Mouse (Mus musculus) intestine, embryonic 14.5 days (tissue): Measurements from ENCODE around the gene Rcor1. TPM values are rescaled to one million over a fixed set of nuclear protein-coding genes. Genes with fewer than 3 reads are reported as not detected.
"Not testable (repeated sequence)": the region's sequence is repeated elsewhere in the genome, so short reads cannot be mapped to it uniquely, and the experiment has no call there.

Source experiments
- ATAC-seq: fragments of 200-750 bp; cut with Nextera tagmentation; replicated peaks from 2 replicates; pipeline ENCODE4 v1.8.0; 2017; ENCODE audit warnings: low read depth, moderate number of reproducible peaks, moderate TSS enrichment, moderate library complexity; ENCODE audit not compliant: low FRiP score, low TSS enrichment
- DNase-seq: peaks from one replicate; pipeline ENCODE4 v3.0.0-alpha.2; 2018; ENCODE audit warnings: low spot score
- H3K27ac ChIP-seq: fragments of 300-500 bp; sonication (generic); 2 replicates; pipeline ENCODE4 v1.5.1; 2014; ENCODE audit warnings: low read depth, mild to moderate bottlenecking, control low read depth
- H3K27me3 ChIP-seq: fragments of 300-500 bp; sonication (generic); replicated peaks from 2 replicates; pipeline ENCODE4 v1.6.1; 2014; ENCODE audit warnings: low read length, control low read depth; ENCODE audit not compliant: control insufficient read depth, insufficient read depth
- H3K36me3 ChIP-seq: fragments of 300-500 bp; sonication (generic); 2 replicates; pipeline ENCODE4 v1.6.1; 2014; ENCODE audit warnings: low read length, control low read depth; ENCODE audit not compliant: control insufficient read depth, insufficient read depth
- H3K4me1 ChIP-seq: fragments of 300-500 bp; sonication (generic); replicated peaks from 2 replicates; pipeline ENCODE4 v1.6.1; 2014; ENCODE audit warnings: low read length, control low read depth, mixed read lengths; ENCODE audit not compliant: control insufficient read depth, insufficient read depth
- H3K4me2 ChIP-seq: fragments of 300-500 bp; sonication (generic); 2 replicates; pipeline ENCODE4 v1.6.1; 2014; ENCODE audit warnings: low read length
- H3K4me3 ChIP-seq: fragments of 300-500 bp; sonication (generic); 2 replicates; pipeline ENCODE4 v1.5.1; 2014; ENCODE audit warnings: low read depth, low read length, control low read depth, mixed read lengths
- H3K9ac ChIP-seq: fragments of 300-500 bp; sonication (generic); 2 replicates; pipeline ENCODE4 v1.6.1; 2014; ENCODE audit warnings: mild to moderate bottlenecking, low read length
- H3K9me3 ChIP-seq: fragments of 300-500 bp; sonication (generic); 2 replicates; pipeline ENCODE4 v1.6.1; 2016; ENCODE audit warnings: low read length, control low read depth; ENCODE audit not compliant: control insufficient read depth
- WGBS: fragments of 180-500 bp; shearing (Covaris S2); extraction: QIAGEN DNeasy Blood & Tissue Kit; methylation state at CpG from one replicate; pipeline ENCODE4 v1.1.7; 2014; 5-methylcytosine and 5-hydroxymethylcytosine counted together
- polyA plus RNA-seq: library from polyadenylated mRNA; unstranded; fragments of >200 nt; fragmentation: Nextera tagmentation; extraction: Ambion mirVana; gene quantifications from 2 replicates; pipeline ENCODE4 v1.2.1, GENCODE M21; 2014

The Rcor1 gene
- polyA plus RNA-seq, 1 experiment from 2014 or later, result 15.9 TPM

DNA sequence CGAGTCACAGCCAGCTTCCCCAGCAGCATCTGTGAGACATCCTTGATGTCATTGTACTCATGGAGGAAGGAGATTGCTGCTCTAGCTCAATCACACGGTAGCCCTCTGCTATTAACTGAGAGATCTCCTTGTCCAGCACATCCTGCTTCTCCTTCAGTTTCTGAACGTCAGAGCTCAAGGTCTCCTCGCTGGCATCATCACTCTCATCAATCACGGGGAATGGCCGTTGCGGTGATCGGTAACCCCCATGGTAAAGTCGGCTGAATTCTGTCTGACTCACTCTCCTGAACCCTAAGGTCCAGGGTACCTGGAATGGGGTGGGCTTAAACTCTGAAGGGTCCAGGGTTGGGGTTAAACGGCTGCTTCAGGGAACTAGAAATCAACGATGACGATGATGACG is 28.7 kb downstream of the Rcor1 start:
- H3K36me3 ChIP-seq, result peaks cover 9% of the 10 kb centered on the region; the same call in 1 of the 2 replicates
- H3K9me3 ChIP-seq, result no peaks in the 10 kb centered on the region
- H3K4me3 ChIP-seq, result no peak overlapping the region
- H3K9ac ChIP-seq, result no peak overlapping the region
- H3K27me3 ChIP-seq, result no peaks in the 10 kb centered on the region
- no peaks in the 10 kb centered on the region; the same call in 1 of the 2 replicates for H3K4me1 ChIP-seq
- no peak overlapping the region for H3K4me2 ChIP-seq
- DNase-seq (no peak), ATAC-seq (no peak)
- WGBS, result 91% methylated on average over 13 of the region's 13 CpGs
- no peak overlapping the region for H3K27ac ChIP-seq

- DNase-seq, H3K36me3 ChIP-seq, H3K27ac ChIP-seq, H3K4me2 ChIP-seq, H3K9me3 ChIP-seq, ATAC-seq, H3K4me3 ChIP-seq, H3K4me1 ChIP-seq, H3K27me3 ChIP-seq, H3K9ac ChIP-seq: not testable (repeated sequence)
These were observed 30.1 kb downstream of the Rcor1 start for GRCm38 (mm10) chr12:111069299-111069698.

DNA sequence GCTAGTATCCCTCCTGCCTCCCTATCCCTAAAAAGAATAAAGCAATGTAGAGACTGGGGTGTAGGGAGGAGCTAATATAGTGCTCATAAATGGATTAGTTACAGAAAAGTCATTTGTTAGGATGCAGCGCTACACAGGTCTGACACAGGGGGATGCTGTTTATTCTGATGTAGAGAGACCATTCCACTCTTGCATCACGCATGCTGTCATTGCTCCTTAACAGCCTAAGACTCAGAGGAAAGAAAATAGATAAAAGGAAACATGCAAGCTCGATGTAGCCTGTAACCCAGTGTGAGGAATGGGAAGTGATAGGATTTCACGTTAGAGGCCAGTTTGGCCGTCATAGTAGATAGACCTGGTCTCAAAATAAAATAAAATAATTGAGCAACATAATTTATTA is 31.9 kb downstream of the Rcor1 start:
- H3K4me2 ChIP-seq, result no peak overlapping the region
- peaks cover 9% of the 10 kb centered on the region; the same call in 1 of the 2 replicates for H3K36me3 ChIP-seq
- no peak overlapping the region for H3K27ac ChIP-seq
- ATAC-seq, result no peak
- H3K4me1 ChIP-seq, result no peaks in the 10 kb centered on the region; the same call in 1 of the 2 replicates
- 63% methylated on average over 5 of the region's 5 CpGs for WGBS
- H3K4me3 ChIP-seq, result no peak overlapping the region
- no peaks in the 10 kb centered on the region for H3K27me3 ChIP-seq
- no peaks in the 10 kb centered on the region for H3K9me3 ChIP-seq
- DNase-seq, result no peak
- H3K9ac ChIP-seq, result no peak overlapping the region

DNA sequence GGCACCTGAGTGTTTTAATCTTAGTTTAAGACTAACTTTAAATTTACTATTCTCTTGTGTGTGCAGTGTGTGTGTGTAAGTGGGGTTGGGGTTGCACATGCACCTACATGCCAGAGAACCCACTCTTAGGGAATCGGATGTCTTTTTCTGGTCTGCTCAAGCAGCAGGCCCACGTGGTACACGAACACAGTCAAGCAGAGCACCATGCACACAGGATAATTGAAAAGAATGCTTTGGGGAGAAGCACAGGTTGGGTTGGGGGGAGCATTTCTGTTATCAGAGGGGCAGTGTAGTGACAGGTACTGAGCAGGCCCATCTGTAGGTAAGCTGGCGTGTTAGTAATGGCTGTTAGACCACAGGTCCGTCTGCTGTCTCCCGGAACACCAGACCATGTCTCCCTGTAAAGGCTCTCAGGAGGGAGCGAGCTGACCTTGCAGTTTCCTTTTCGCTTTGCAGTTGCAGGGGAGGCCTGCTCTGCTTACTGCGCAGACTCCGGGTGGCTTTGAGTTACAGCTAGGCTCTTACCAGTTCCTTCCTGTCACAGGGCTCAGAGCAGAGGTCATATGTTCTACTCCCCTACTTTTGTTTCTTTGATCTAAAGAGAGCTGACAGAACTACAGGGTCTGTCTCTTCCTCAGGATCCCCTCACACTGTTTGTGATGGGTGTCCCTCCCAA is 32.5 kb downstream of the Rcor1 start:
- Histone ChIP-seq H3K27ac (no peak overlapping the region), H3K9ac (no peak overlapping the region), H3K4me2 (no peak overlapping the region), H3K9me3 (no peaks in the 10 kb centered on the region), H3K36me3 (peaks cover 9% of the 10 kb centered on the region; the same call in 1 of the 2 replicates), H3K27me3 (no peaks in the 10 kb centered on the region), H3K4me1 (peaks cover 6% of the 10 kb centered on the region), H3K4me3 (no peak overlapping the region)
- ATAC-seq (no peak), DNase-seq (no peak)
- 62% methylated on average over 10 of the region's 10 CpGs for WGBS

GRCm38 (mm10) chr12:111076385-111076965 is 37.3 kb downstream of the Rcor1 start:
- no peak for ATAC-seq

DNA sequence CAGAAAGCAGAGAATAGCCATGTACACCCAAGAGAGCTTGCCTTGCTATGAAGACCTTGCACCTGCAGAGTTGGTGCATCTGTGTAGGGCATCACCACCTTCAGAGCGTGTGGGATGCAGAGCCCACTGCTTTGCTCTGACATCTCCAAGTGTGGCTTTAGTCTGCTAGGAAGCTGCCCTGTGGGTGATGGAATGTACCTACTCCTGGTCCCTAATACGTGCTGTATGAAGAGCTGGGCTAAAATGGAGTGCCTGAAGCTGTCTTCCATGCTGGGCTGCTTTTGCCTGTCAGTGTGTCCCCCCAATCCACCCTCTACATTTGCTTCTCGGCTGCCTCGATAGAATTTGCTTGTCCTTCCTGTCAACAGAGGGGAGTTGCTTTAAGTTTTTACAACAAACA is 46.4 kb downstream of the Rcor1 start:
- H3K27me3 ChIP-seq, result no peaks in the 10 kb centered on the region
- H3K36me3 ChIP-seq, result peaks cover 29% of the 10 kb centered on the region
- WGBS, result 86% methylated on average over 4 of the region's 4 CpGs
- no peak for DNase-seq
- H3K4me2 ChIP-seq, result no peak overlapping the region
- no peak overlapping the region for H3K4me3 ChIP-seq
- no peak overlapping the region for H3K9ac ChIP-seq
- no peak overlapping the region for H3K27ac ChIP-seq
- H3K4me1 ChIP-seq, result no peaks in the 10 kb centered on the region
- no peaks in the 10 kb centered on the region for H3K9me3 ChIP-seq
- no peak for ATAC-seq

More at GRCm38 (mm10) chr12:111076385-111076965, 37.3 kb downstream of the Rcor1 start:
- Histone ChIP-seq H3K9me3 (no peaks in the 10 kb centered on the region), H3K27me3 (no peaks in the 10 kb centered on the region), H3K36me3 (peaks cover 2% of the 10 kb centered on the region; the same call in 1 of the 2 replicates), H3K4me2 (no peak overlapping the region), H3K9ac (no peak overlapping the region), H3K4me1 (peaks cover 8% of the 10 kb centered on the region), H3K4me3 (no peak overlapping the region), H3K27ac (no peak overlapping the region)
- DNase-seq, result no peak
- WGBS, result 33% methylated on average over 12 of the region's 12 CpGs

GRCm38 (mm10) chr12:111087066-111087465 is 47.9 kb downstream of the Rcor1 start:
- no peaks in the 10 kb centered on the region for H3K9me3 ChIP-seq
- DNase-seq (no peak), ATAC-seq (no peak)
- no peak overlapping the region for H3K9ac ChIP-seq
- peaks cover 24% of the 10 kb centered on the region for H3K36me3 ChIP-seq
- H3K4me2 ChIP-seq, result no peak overlapping the region
- no peak overlapping the region for H3K4me3 ChIP-seq
- no peaks in the 10 kb centered on the region for H3K27me3 ChIP-seq
- H3K27ac ChIP-seq, result no peak overlapping the region
- WGBS, result 86% methylated on average over 1 of the region's 1 CpGs
- no peaks in the 10 kb centered on the region for H3K4me1 ChIP-seq

- DNase-seq (peak; percentile 90), ATAC-seq (no peak)
- Histone ChIP-seq H3K4me2 (no peak overlapping the region), H3K36me3 (peaks cover 14% of the 10 kb centered on the region), H3K27ac (no peak overlapping the region), H3K9ac (no peak overlapping the region), H3K4me3 (no peak overlapping the region), H3K4me1 (no peaks in the 10 kb centered on the region), H3K9me3 (no peaks in the 10 kb centered on the region), H3K27me3 (no peaks in the 10 kb centered on the region)
- 23% methylated on average over 5 of the region's 5 CpGs for WGBS
These were observed 49.0 kb downstream of the Rcor1 start for GRCm38 (mm10) chr12:111088186-111088585.

- 66% methylated on average over 3 of the region's 3 CpGs for WGBS
- no peak overlapping the region for H3K4me3 ChIP-seq
- no peaks in the 10 kb centered on the region for H3K9me3 ChIP-seq
- H3K27me3 ChIP-seq, result no peaks in the 10 kb centered on the region
- no peak for ATAC-seq
- H3K4me2 ChIP-seq, result no peak overlapping the region
- H3K9ac ChIP-seq, result no peak overlapping the region
- H3K36me3 ChIP-seq, result peaks cover 14% of the 10 kb centered on the region
- H3K27ac ChIP-seq, result no peak overlapping the region
- DNase-seq, result no peak
- no peaks in the 10 kb centered on the region for H3K4me1 ChIP-seq
These were observed 49.6 kb downstream of the Rcor1 start for GRCm38 (mm10) chr12:111088731-111089141.
